Mouse (Mus musculus) ES-Bruce4 (cell line): Measurements from ENCODE around the gene Slc39a5.

Source experiments
- CTCF ChIP-seq: IDR thresholded peaks from one replicate; pipeline ENCODE4 v1.8.1; 2011; ENCODE audit warnings: low read depth, low read length
- EP300 ChIP-seq: IDR thresholded peaks from 2 replicates; pipeline ENCODE4 v1.6.1; 2011; ENCODE audit warnings: low read depth, low read length; ENCODE audit not compliant: insufficient read depth

GRCm38 (mm10) chr10:128441324-128442119 is 40.5 kb upstream of the Slc39a5 start:
- TF ChIP-seq CTCF: no peak
- TF ChIP-seq EP300: 0 out of 2 replicates have a peak, but pooled peaks have one; percentile 30
